Comparison of ENCODE assay signal across 8 mouse cellular contexts in genomic region chr9:124281448-124281791, GRCm38 (mm10). TPM values are rescaled to one million over a fixed set of nuclear protein-coding genes. Genes with fewer than 3 reads are reported as not detected.
DNase-seq lines count a peak whose midpoint lies in the region; ATAC-seq and TF ChIP-seq lines count a peak whose summit lies in the region.

No protein-coding gene starts in this region.

- H3K4me2 ChIP-seq in kidney, embryonic 15.5 days, result peak overlapping the region; percentile 70
- peak overlapping the region; percentile 80 for H3K4me2 ChIP-seq in hindbrain, embryonic 13.5 days
- H3K4me2 ChIP-seq in midbrain, embryonic 16.5 days (ENCODE audit: low read length), result peak overlapping the region; percentile 79

- H3K4me3 ChIP-seq in kidney, embryonic 15.5 days (replicated peaks), result peak overlapping the region; percentile 85
- peak overlapping the region; percentile 78 for H3K4me3 ChIP-seq in hindbrain, embryonic 13.5 days
- peak overlapping the region; percentile 61 for H3K4me3 ChIP-seq in midbrain, embryonic 16.5 days (ENCODE audit: low read depth, low read length)

- H3K27me3 ChIP-seq in kidney, embryonic 15.5 days, result no peaks in the 10 kb centered on the region
- no peaks in the 10 kb centered on the region for H3K27me3 ChIP-seq in Patski
- H3K27me3 ChIP-seq in hindbrain, embryonic 13.5 days, result no peaks in the 10 kb centered on the region
- H3K27me3 ChIP-seq in midbrain, embryonic 16.5 days (ENCODE audit: control insufficient read depth, insufficient read depth, low read depth, low read length), result no peaks in the 10 kb centered on the region

- H3K27ac ChIP-seq in kidney, embryonic 15.5 days, result peak overlapping the region; percentile 90
- peak overlapping the region; percentile 86 for H3K27ac ChIP-seq in hindbrain, embryonic 13.5 days
- peak overlapping the region; percentile 69 for H3K27ac ChIP-seq in midbrain, embryonic 16.5 days (ENCODE audit: low read length)

- no peak for TF ChIP-seq CTCF in Patski (IDR thresholded peaks at IDR 0.05)

- no peak for DNase-seq in kidney, adult 11 months
- DNase-seq in Patski (ENCODE audit: low read depth, low spot score), result no peak
- DNase-seq in ovary, postnatal 36 days (ENCODE audit: low spot score), result no peak
- DNase-seq in cerebellum, adult 9-10 months, result no peak

- CTCF ChIA-PET in Patski (lab: Charles Lee), result no interaction called here

- peaks cover 18% of the 10 kb centered on the region for H3K36me3 ChIP-seq in kidney, embryonic 15.5 days
- H3K36me3 ChIP-seq in hindbrain, embryonic 13.5 days, result peaks cover 21% of the 10 kb centered on the region
- peaks cover 10% of the 10 kb centered on the region for H3K36me3 ChIP-seq in midbrain, embryonic 16.5 days (ENCODE audit: control insufficient read depth, insufficient read depth, low read length)

- POLR2A ChIA-PET in Patski (lab: Charles Lee), result no interaction called here

- H3K9ac ChIP-seq in kidney, embryonic 15.5 days, result peak overlapping the region; percentile 71
- H3K9ac ChIP-seq in hindbrain, embryonic 13.5 days, result peak overlapping the region; percentile 80
- H3K9ac ChIP-seq in midbrain, embryonic 16.5 days (ENCODE audit: low read depth, low read length), result peak overlapping the region; percentile 63

- WGBS in kidney, embryonic 15.5 days, result 18% methylated on average over 1 of the region's 1 CpGs
- WGBS in hindbrain, embryonic 13.5 days, result 27% methylated on average over 1 of the region's 1 CpGs
- whole genome bisulfite sequencing in midbrain, embryonic 16.5 days, result 24% methylated on average over 1 of the region's 1 CpGs

- ATAC-seq in kidney, embryonic 15.5 days (replicated peaks; ENCODE audit: low FRiP score), result no peak
- ATAC-seq in Patski, result peak; percentile 41
- ATAC-seq in hindbrain, embryonic 13.5 days (ENCODE audit: low FRiP score), result no peak
- ATAC-seq in midbrain, embryonic 16.5 days, result 0 out of 2 replicates have a peak, but pooled peaks have one; percentile 7
- no peak for ATAC-seq in inflammation-experienced regulatory T-cells, adult 6 months

- H3K4me1 ChIP-seq in kidney, embryonic 15.5 days, result peaks cover 19% of the 10 kb centered on the region
- H3K4me1 ChIP-seq in hindbrain, embryonic 13.5 days (replicated peaks), result peaks cover 21% of the 10 kb centered on the region
- peaks cover 7% of the 10 kb centered on the region for H3K4me1 ChIP-seq in midbrain, embryonic 16.5 days (ENCODE audit: control insufficient read depth, insufficient read depth, low read length)

- in situ Hi-C loops in Patski (cut with MboI; ENCODE audit: low pct_unique_long_range_greater_than_20kb), result no loop called here

- 0 out of 2 replicates have a peak, but pooled peaks cover 3% of the 10 kb centered on the region for H3K9me3 ChIP-seq in kidney, embryonic 15.5 days (replicated peaks)
- peaks cover 14% of the 10 kb centered on the region for H3K9me3 ChIP-seq in hindbrain, embryonic 13.5 days
- no peaks in the 10 kb centered on the region; the same call in 1 of the 2 replicates for H3K9me3 ChIP-seq in midbrain, embryonic 16.5 days (replicated peaks; ENCODE audit: control insufficient read depth, low read length, poor library complexity, severe bottlenecking)

RNA-seq across cellular contexts. Expression of gene 2010315B03Rik, which starts 31.1 kb away (rescaled TPM):
- polyA plus RNA-seq in kidney, embryonic 15.5 days (2015; fragmentation: Nextera tagmentation; extraction: Ambion mirVana), result 11.2 and 11.5 TPM in 2 replicates
- 16.7 TPM for polyA plus RNA-seq in Patski (2021)
- 9.5 and 12.0 TPM in 2 replicates for polyA plus RNA-seq in hindbrain, embryonic 13.5 days (2015; fragmentation: Nextera tagmentation; extraction: Ambion mirVana)
- polyA plus RNA-seq in midbrain, embryonic 16.5 days (2015; fragmentation: Nextera tagmentation; extraction: Ambion mirVana), result 13.6 and 14.7 TPM in 2 replicates
- polyA plus RNA-seq in inflammation-experienced regulatory T-cells, adult 6 months (2017; shearing (Covaris generic)), result 10 to 100 TPM; 23.3 to 29.3 (median 26.4) TPM

Comparison
In these comparisons a context has a peak if more than half of its experiments do, and no peak if none do; other contexts are left out.
1. ATAC-seq: peak in Patski (single experiment) and midbrain, embryonic 16.5 days (single experiment); none in kidney, embryonic 15.5 days (single experiment), hindbrain, embryonic 13.5 days (single experiment) and inflammation-experienced regulatory T-cells, adult 6 months (single experiment).
2. Peak in every context shown above with its lines, with median percentiles within 50 percentile points of each other: H3K27ac ChIP-seq, H3K4me2 ChIP-seq, H3K4me3 ChIP-seq and H3K9ac ChIP-seq.